Mouse (Mus musculus) myocyte (in vitro differentiated cells): ENCODE data around the gene Polr2f.

ENCODE experiments used
- E2F4 ChIP-seq: IDR thresholded peaks from one replicate; pipeline ENCODE4 v1.6.1; 2011; ENCODE audit warnings: mild to moderate bottlenecking, control low read depth, moderate library complexity; ENCODE audit not compliant: insufficient read depth
- MAX ChIP-seq: IDR thresholded peaks from one replicate; pipeline ENCODE4 v1.6.1; 2011; ENCODE audit warnings: low read depth, mild to moderate bottlenecking, control low read depth
- MYOG ChIP-seq, 3 experiments: IDR thresholded peaks; one replicate each; pipeline ENCODE4 v1.6.1; 2011; ENCODE audit warnings: control low read depth in 2 of 3, low read depth in 2 of 3, mild to moderate bottlenecking in 2 of 3; ENCODE audit not compliant: insufficient read length in 2 of 3, control insufficient read depth in 1 of 3, insufficient read depth in 1 of 3
- POLR2A ChIP-seq: IDR thresholded peaks from one replicate; pipeline ENCODE4 v1.6.1; 2011; ENCODE audit warnings: low read depth, mild to moderate bottlenecking, control low read depth, moderate library complexity; ENCODE audit not compliant: insufficient read length
- POLR2AphosphoS2 ChIP-seq: IDR thresholded peaks from one replicate; pipeline ENCODE4 v1.6.1; 2011; ENCODE audit warnings: low read depth, control low read depth; ENCODE audit not compliant: insufficient read length
- REST ChIP-seq: IDR thresholded peaks from one replicate; pipeline ENCODE4 v1.6.1; 2011; ENCODE audit warnings: mild to moderate bottlenecking, control low read depth, moderate library complexity; ENCODE audit not compliant: insufficient read depth, insufficient read length
- SRF ChIP-seq: IDR thresholded peaks from one replicate; pipeline ENCODE4 v1.6.1; 2011; ENCODE audit warnings: low read depth; ENCODE audit not compliant: control insufficient read depth, insufficient read length
- TCF12 ChIP-seq: IDR thresholded peaks from one replicate; pipeline ENCODE4 v1.6.1; 2011; ENCODE audit warnings: mild to moderate bottlenecking, control low read depth; ENCODE audit not compliant: poor library complexity, insufficient read depth, severe bottlenecking
- TCF3 ChIP-seq: IDR thresholded peaks from one replicate; pipeline ENCODE4 v1.6.1; 2011; ENCODE audit warnings: low read depth, control low read depth; ENCODE audit not compliant: insufficient read length
- USF1 ChIP-seq: IDR thresholded peaks from one replicate; pipeline ENCODE4 v1.6.1; 2011; ENCODE audit warnings: low read depth, mild to moderate bottlenecking, control low read depth, moderate library complexity

DNA sequence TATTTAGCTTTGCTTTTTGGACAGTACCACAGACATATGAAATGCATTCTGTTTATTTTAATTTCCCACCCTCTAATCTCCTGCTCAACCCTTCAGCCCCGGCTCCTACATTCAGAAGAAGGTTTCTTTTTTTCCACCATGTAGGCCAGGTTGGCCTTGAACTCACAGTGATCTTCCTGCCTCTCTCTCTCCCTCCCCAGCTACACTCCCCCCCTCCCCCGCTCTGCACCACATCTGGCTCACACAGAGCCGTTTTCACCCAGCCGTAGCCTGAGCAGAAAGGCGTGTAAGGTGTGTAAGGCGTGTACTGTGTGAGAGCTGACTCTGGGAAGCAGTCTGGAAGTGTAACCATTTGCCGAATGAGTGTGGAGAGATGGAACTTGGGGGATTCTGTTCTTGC is 11.5 kb upstream of the Polr2f start:
- TF ChIP-seq POLR2A (no peak), TCF12 (no peak), USF1 (no peak), MYOG (IDR thresholded peaks at IDR 0.05; ENCODE audit: control insufficient read depth in 1 of 3, insufficient read depth in 1 of 3, insufficient read length in 2 of 3, low read depth in 2 of 3) (no peak), E2F4 (no peak), POLR2AphosphoS2 (no peak), MAX (no peak), SRF (no peak), TCF3 (no peak), REST (no peak)
